Mouse (Mus musculus) forebrain, embryonic 11.5 days (tissue): ENCODE results near the gene Nrd1. TPM values are rescaled to one million over a fixed set of nuclear protein-coding genes. Genes with fewer than 3 reads are reported as not detected.

ENCODE experiments used
- ATAC-seq: fragments of 200-750 bp; cut with Nextera tagmentation; replicated peaks from 2 replicates; pipeline ENCODE4 v1.8.0; 2017; ENCODE audit warnings: moderate TSS enrichment; ENCODE audit not compliant: low FRiP score
- DNase-seq: peaks from one replicate; pipeline ENCODE4 v3.0.0-alpha.2; 2017; ENCODE audit warnings: low spot score
- H3K27ac ChIP-seq: fragments of 300-500 bp; sonication (generic); 2 replicates; pipeline ENCODE4 v1.5.1; 2014; ENCODE audit warnings: low read depth, low read length
- H3K27me3 ChIP-seq: fragments of 300-500 bp; sonication (generic); 2 replicates; pipeline ENCODE4 v1.6.1; 2014; ENCODE audit warnings: mild to moderate bottlenecking, low read length, mixed read lengths; ENCODE audit not compliant: control insufficient read depth, insufficient read depth
- H3K36me3 ChIP-seq: fragments of 300-500 bp; sonication (generic); 2 replicates; pipeline ENCODE4 v1.6.1; 2014; ENCODE audit warnings: mild to moderate bottlenecking, low read length, moderate library complexity, mixed read lengths; ENCODE audit not compliant: control insufficient read depth, insufficient read depth
- H3K4me1 ChIP-seq: fragments of 300-500 bp; sonication (generic); replicated peaks from 2 replicates; pipeline ENCODE4 v1.6.1; 2014; ENCODE audit warnings: low read length, mixed read lengths; ENCODE audit not compliant: control insufficient read depth, insufficient read depth
- H3K4me2 ChIP-seq: fragments of 300-500 bp; sonication (generic); 2 replicates; pipeline ENCODE4 v1.6.1; 2014; ENCODE audit warnings: low read depth, mild to moderate bottlenecking, low read length, moderate library complexity, mixed read lengths; ENCODE audit not compliant: severe bottlenecking
- H3K4me3 ChIP-seq: fragments of 300-500 bp; sonication (generic); 2 replicates; pipeline ENCODE4 v1.5.1; 2014; ENCODE audit warnings: low read depth, low read length
- H3K9ac ChIP-seq: fragments of 300-500 bp; sonication (generic); 2 replicates; pipeline ENCODE4 v1.6.1; 2014; ENCODE audit warnings: low read length
- H3K9me3 ChIP-seq: fragments of 300-500 bp; sonication (generic); 2 replicates; pipeline ENCODE4 v1.6.1; 2016; ENCODE audit warnings: low read length, mixed read lengths; ENCODE audit not compliant: control insufficient read depth
- WGBS: fragments of 180-500 bp; shearing (Covaris S2); extraction: QIAGEN DNeasy Blood & Tissue Kit; methylation state at CpG from one replicate; pipeline ENCODE4 v1.1.7; 2014; 5-methylcytosine and 5-hydroxymethylcytosine counted together
- polyA plus RNA-seq: library from polyadenylated mRNA; unstranded; fragments of >200 nt; fragmentation: Nextera tagmentation; extraction: Ambion mirVana; gene quantifications from 2 replicates; pipeline ENCODE4 v1.2.1, GENCODE M21; 2014

Nrd1 gene
- polyA plus RNA-seq, 1 experiment from 2014 or later: 67.7 TPM

DNA sequence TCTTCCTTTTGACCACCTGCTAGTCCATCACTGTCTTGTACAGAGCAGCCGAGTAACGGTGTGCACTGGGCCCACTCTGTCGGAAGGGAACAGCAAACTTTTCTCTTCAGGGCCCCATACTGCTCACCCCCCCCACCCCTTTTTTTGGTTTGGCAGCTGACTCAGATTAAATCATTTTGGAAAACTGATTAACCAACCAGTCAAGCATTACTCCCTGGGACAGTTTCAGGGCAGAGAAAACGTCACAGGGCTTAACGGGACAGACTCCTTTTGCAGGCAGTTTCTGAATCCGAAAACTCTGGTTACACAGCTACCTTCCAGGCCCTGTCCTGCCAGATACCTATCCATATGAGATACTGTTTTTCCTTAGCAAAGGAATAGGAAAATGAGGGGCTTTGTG, 64.5 kb downstream of the Nrd1 start:
- Histone ChIP-seq H3K9me3 (no peaks in the 10 kb centered on the region), H3K36me3 (peaks cover 4% of the 10 kb centered on the region; the same call in 1 of the 2 replicates), H3K27me3 (no peaks in the 10 kb centered on the region), H3K4me2 (no peak overlapping the region), H3K27ac (no peak overlapping the region), H3K4me3 (no peak overlapping the region), H3K4me1 (no peaks in the 10 kb centered on the region), H3K9ac (no peak overlapping the region)
- ATAC-seq: no peak
- 85% methylated on average over 6 of the region's 6 CpGs for WGBS
- no peak for DNase-seq

DNA sequence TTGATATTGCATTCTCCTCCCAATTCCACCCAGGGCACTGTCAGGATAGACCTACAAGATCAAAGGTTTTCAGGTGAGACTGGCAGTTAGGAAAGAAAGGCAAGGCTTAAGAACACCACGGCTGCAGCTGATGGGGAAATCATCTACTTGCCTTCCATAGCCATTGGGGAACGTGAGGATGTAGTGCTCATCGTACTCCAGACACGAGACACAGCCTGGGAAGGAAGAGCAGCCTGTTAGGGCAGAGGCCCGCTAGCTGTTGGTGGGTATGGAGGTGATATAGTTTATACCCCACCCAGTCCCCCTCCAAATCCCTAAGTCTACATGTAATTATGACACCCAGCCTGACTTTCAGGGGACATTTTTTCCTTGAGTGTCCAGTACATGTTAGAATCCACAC, 65.3 kb downstream of the Nrd1 start:
- ATAC-seq: no peak
- no peak for DNase-seq
- H3K4me2 ChIP-seq: no peak overlapping the region

DNA sequence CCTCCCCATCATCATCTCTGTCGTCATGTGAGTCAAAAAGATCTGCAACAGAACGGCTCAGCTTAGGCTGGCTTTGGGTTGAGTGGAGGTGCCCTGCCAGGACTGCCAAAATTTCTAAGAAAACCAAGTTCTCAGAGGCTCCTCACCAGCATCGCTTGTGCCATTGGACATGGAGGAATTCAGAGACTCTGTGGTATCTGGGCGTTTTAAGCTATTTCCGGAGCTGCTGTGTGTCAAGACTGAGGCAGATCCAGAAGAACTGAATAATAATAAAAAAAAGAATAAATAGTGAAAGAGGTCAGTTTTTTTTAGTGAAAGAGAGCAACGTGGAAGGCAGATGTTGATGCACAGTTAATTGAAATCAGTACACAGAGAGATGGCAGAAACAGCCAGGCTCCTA, 72.4 kb downstream of the Nrd1 start:
- Histone ChIP-seq H3K9ac (no peak overlapping the region), H3K36me3 (no peaks in the 10 kb centered on the region; the same call in 1 of the 2 replicates), H3K27ac (no peak overlapping the region), H3K4me1 (no peaks in the 10 kb centered on the region), H3K4me2 (no peak overlapping the region), H3K9me3 (no peaks in the 10 kb centered on the region), H3K4me3 (no peak overlapping the region), H3K27me3 (no peaks in the 10 kb centered on the region)
- ATAC-seq (no peak), DNase-seq (no peak)
- WGBS: 91% methylated on average over 6 of the region's 6 CpGs

More for the DNA sequence above, 65.3 kb downstream of the Nrd1 start:
- peaks cover 4% of the 10 kb centered on the region; the same call in 1 of the 2 replicates for H3K36me3 ChIP-seq
- H3K4me3 ChIP-seq: no peak overlapping the region
- H3K4me1 ChIP-seq: no peaks in the 10 kb centered on the region
- H3K27ac ChIP-seq: no peak overlapping the region
- H3K9me3 ChIP-seq: no peaks in the 10 kb centered on the region
- H3K27me3 ChIP-seq: no peaks in the 10 kb centered on the region
- H3K9ac ChIP-seq: no peak overlapping the region
- WGBS: 93% methylated on average over 5 of the region's 5 CpGs

DNA sequence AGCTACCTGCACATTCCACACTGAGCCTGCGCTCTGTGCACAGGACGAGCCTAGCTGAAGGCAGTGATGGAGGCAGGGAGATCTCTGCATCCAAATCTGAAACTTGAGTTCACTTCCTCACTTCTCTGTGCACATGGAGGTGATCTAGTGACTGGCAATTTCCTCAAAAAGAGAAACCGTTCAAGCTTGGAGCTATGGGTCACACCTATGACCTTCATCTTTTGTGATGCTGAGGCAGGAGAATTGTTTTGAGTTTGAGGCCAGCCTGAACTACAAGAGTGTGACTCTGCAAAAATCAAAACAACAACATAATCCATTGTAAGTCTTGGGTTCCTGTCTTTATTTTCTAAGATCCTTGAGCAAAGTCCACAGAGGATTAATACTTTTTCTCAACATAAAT, 72.8 kb downstream of the Nrd1 start:
- Histone ChIP-seq H3K9ac (no peak overlapping the region), H3K9me3 (no peaks in the 10 kb centered on the region), H3K27me3 (no peaks in the 10 kb centered on the region), H3K36me3 (no peaks in the 10 kb centered on the region; the same call in 1 of the 2 replicates), H3K4me3 (no peak overlapping the region), H3K4me2 (no peak overlapping the region), H3K27ac (no peak overlapping the region), H3K4me1 (no peaks in the 10 kb centered on the region)
- ATAC-seq: no peak
- 88% methylated on average over 3 of the region's 3 CpGs for WGBS
- DNase-seq: no peak

DNA sequence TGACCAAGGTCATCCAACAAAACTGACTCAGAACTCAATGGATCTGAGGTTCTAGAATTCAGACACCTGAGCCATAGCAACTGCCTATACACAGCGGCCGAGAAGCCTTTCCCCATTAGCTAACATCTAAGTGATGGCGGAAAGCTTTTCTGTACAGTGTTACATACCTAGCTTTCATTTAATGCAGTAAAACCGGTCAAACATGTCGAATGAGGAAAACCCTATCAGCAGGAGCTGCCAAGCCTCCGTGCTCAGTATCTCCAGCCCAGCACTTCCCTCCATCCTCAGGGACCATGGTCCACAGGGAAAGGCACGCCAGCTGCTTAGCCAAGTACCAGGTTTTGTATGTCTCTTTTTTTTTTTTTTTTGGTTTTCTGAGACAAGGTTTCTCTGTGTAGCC, 78.5 kb downstream of the Nrd1 start:
- Histone ChIP-seq H3K4me2 (no peak overlapping the region), H3K9me3 (no peaks in the 10 kb centered on the region), H3K4me3 (no peak overlapping the region), H3K27me3 (no peaks in the 10 kb centered on the region), H3K4me1 (no peaks in the 10 kb centered on the region), H3K27ac (no peak overlapping the region), H3K36me3 (no peaks in the 10 kb centered on the region), H3K9ac (no peak overlapping the region)
- 93% methylated on average over 7 of the region's 7 CpGs for WGBS
- DNase-seq: no peak
- ATAC-seq: no peak

DNA sequence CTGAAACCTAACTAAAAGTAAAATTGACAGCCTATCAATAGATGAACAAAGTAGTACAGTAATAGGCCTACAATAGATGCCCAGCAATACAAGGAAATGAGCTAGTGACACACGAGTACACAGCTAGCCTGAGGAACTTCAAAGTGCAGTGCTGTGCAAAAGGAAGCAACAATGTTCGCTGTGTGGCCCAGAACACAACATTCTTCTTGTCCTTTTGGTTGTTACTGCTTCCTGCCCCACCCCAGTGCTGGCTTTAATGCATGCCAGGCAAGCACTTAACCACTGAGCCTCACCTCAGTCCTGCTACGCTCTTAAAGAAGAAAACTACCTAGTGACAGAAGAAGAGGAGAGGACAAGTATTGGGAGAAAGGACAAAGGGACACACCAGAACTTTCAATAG, 79.2 kb downstream of the Nrd1 start:
- no peaks in the 10 kb centered on the region for H3K4me1 ChIP-seq
- DNase-seq (no peak), ATAC-seq (no peak)
- no peak overlapping the region for H3K4me2 ChIP-seq
- no peak overlapping the region for H3K4me3 ChIP-seq
- H3K27ac ChIP-seq: no peak overlapping the region
- H3K36me3 ChIP-seq: no peaks in the 10 kb centered on the region
- H3K9ac ChIP-seq: no peak overlapping the region
- WGBS: 86% methylated on average over 3 of the region's 3 CpGs
- no peaks in the 10 kb centered on the region for H3K9me3 ChIP-seq
- no peaks in the 10 kb centered on the region for H3K27me3 ChIP-seq

DNA sequence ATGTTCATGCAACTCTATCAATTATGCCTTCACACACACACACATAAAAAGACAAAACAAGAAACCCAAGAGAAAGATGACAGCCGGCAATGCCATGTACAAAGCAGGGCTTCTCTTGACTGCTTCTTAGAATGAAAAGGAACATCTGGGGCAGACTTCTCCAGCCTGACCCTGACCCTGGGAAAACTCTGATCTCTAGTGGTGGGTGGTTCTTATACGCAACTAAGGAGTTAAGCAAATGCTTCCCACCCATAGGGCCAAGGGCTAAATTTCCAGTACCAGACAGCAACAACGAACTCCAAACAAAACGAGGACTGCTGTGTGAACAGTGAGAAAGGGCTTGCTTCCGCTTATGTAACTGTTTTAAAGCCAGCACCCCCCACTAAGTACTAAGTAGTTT, 79.7 kb downstream of the Nrd1 start:
- ATAC-seq: no peak
- no peaks in the 10 kb centered on the region for H3K36me3 ChIP-seq
- H3K9me3 ChIP-seq: no peaks in the 10 kb centered on the region
- H3K27ac ChIP-seq: no peak overlapping the region
- no peaks in the 10 kb centered on the region for H3K27me3 ChIP-seq
- no peak overlapping the region for H3K4me2 ChIP-seq
- H3K4me1 ChIP-seq: no peaks in the 10 kb centered on the region
- DNase-seq: no peak
- no peak overlapping the region for H3K9ac ChIP-seq
- 80% methylated on average over 5 of the region's 5 CpGs for WGBS
- no peak overlapping the region for H3K4me3 ChIP-seq

DNA sequence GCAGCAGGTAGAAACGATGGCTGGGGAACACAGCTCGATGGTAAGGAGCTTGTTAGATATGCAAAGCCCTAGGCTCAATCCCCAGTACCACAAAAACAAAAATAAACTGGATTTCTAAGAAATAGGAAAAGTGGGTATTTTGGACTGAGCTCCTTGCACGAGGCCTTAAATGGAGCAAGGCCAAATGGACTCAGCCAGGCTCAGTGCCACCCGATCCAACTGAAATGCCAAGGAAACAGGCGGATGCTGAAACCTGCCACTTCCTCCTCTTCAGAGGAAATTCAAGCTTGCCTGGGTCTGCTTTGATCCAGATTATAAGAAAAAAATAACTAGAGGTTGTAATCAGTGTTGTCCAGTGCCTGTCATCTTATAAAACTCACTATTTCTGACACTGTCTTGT, 88.7 kb downstream of the Nrd1 start:
- no peaks in the 10 kb centered on the region for H3K4me1 ChIP-seq
- H3K27ac ChIP-seq: no peak overlapping the region
- H3K36me3 ChIP-seq: no peaks in the 10 kb centered on the region; the same call in 1 of the 2 replicates
- H3K9ac ChIP-seq: no peak overlapping the region
- H3K4me3 ChIP-seq: no peak overlapping the region
- H3K4me2 ChIP-seq: no peak overlapping the region
- ATAC-seq (no peak), DNase-seq (no peak)
- H3K9me3 ChIP-seq: no peaks in the 10 kb centered on the region
- H3K27me3 ChIP-seq: no peaks in the 10 kb centered on the region
- WGBS: 88% methylated on average over 5 of the region's 5 CpGs

DNA sequence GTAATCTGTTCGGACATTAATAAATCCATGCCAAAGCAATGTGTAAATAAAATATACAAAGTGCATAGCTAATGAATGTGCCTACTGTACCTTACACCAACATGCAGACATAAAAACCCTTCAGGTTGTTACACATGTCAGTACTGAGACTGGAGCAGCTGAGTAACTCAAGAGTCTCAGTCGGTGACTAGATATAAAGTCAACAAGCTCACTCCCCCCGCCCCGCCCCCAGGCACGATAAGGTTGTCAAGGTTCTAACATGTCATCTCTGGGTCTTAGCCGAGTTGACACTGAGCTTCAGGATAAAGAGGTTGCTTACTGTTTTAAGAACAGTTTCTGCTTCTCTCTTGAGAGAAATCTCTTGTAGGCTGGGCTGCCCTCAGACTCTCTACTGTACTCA, 89.5 kb downstream of the Nrd1 start:
- Histone ChIP-seq H3K4me1 (no peaks in the 10 kb centered on the region), H3K36me3 (no peaks in the 10 kb centered on the region; the same call in 1 of the 2 replicates), H3K9ac (no peak overlapping the region), H3K27ac (no peak overlapping the region), H3K4me3 (no peak overlapping the region), H3K27me3 (no peaks in the 10 kb centered on the region), H3K4me2 (no peak overlapping the region), H3K9me3 (no peaks in the 10 kb centered on the region)
- DNase-seq (no peak), ATAC-seq (no peak)
- 87% methylated on average over 6 of the region's 6 CpGs for WGBS
